Mouse (Mus musculus) CH12.LX (cell line): ENCODE measurements at regions not wholly inside any gene's neighbourhood (a gene's known extent, or its start where the extent isn't known, plus 50 kb on each side); places are given as distances from the start of the nearest gene placed in this dataset.

Experiments used
- MAX ChIP-seq: IDR thresholded peaks from 2 replicates; pipeline ENCODE4 v1.6.1; 2011; ENCODE audit warnings: low read length, improper control_type of control experiment
- POLR2A ChIP-seq: IDR thresholded peaks from 2 replicates; pipeline ENCODE4 v1.6.1; 2011; ENCODE audit warnings: low read depth, mild to moderate bottlenecking, improper control_type of control experiment, low read length

DNA sequence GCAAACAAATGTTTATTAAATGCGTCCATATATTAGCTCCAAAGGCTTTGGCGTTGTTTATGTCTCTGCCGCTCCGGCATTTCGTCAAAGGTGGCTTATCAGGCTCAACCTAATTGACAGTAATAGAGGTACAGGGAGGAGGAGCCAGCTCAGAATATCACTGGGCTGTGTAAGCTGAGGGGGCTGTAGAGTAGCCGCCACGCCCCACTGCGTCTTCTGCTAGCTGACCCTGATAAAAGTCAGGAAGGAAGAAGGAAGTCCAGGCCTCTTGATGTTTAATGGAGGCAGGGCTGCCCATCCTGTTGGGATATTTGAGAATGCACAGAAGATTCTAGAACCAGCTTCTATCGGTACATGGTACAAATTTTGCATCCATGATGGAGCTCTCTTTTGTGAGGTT, 175.2 kb upstream of the Zfp507 start:
- TF ChIP-seq MAX (no peak), POLR2A (no peak)
